Mouse (Mus musculus) spleen, postnatal 10 days (tissue): ENCODE measurements around the gene Gpr135.
"Not testable (repeated sequence)": the region's sequence is repeated elsewhere in the genome, so short reads cannot be mapped to it uniquely, and the experiment has no call there.

ENCODE experiments used
- DNase-seq, 2 experiments: peaks; one replicate each; pipeline ENCODE4 v3.0.0; 2021 to 2022; ENCODE audit warnings: low spot score in 2 of 2

The Gpr135 gene

GRCm38 (mm10) chr12:72053303-72053702, 17.6 kb downstream of the Gpr135 start:
- DNase-seq: no peak

DNA sequence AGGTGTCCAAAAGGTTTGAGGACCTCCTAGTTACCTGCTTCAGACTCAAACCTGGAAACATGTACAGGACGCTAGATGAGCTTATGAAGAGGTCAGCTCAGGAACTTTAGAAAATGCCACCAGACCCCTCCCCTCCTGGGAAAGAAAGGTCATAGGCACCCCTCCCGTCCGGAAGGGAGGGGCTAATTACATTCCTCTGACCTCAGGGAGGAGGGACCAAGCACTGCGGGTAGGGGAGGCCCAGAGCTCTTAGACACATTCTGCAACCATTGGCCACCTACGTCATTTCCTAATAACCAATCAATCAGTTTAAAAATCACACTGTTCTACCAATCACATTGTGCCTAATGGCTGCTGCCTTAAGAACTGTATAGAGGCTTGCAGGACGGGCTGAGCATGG, 18.4 kb downstream of the Gpr135 start:
- DNase-seq: no peak

- no peak for DNase-seq
Observed at GRCm38 (mm10) chr12:72050821-72051220, 20.1 kb downstream of the Gpr135 start.

DNA sequence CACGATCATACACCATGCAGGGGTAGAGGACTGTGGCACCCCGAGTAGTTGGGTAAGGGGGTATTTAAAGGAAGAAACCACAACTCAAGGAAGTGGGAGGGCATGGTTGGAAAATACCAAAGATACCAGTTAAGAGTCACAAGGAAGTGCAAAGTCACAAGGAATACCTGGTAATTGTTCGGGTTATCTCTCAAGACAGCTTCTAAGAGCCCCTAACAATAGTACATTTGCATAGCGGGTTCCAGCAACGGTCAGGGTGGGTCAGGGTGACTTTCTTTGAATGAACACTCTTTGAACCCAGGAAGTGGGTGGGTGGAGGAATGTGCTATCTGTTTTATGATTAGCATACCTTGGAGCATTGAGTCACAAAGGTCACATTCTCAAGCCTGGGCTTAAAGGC, 20.8 kb downstream of the Gpr135 start:
- not testable (repeated sequence) for DNase-seq

- DNase-seq: no peak
Observed at GRCm38 (mm10) chr12:72047513-72047912, 23.4 kb downstream of the Gpr135 start.

DNA sequence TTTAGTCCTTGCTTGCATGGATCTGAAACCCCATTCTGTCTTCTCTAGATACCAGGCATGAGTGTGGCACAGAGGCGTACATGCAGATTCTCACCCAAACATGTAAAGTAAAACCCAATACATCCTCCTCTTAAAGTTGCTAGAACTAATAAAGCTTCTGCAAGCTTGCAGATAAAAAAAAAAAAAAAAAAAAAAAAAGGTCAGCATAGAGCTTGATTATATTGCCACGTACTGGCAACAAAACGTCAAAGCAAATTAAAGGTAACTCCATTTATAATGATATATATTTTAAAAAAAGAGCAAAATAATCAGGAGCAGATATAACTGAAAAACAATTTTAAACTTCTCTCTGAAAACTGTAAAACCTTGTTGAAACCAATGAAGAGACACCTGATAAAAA, 29.7 kb downstream of the Gpr135 start:
- no peak for DNase-seq

GRCm38 (mm10) chr12:72039501-72039900, 31.4 kb downstream of the Gpr135 start:
- no peak for DNase-seq

- no peak for DNase-seq
Observed at GRCm38 (mm10) chr12:72038866-72039265, 32.1 kb downstream of the Gpr135 start.

GRCm38 (mm10) chr12:72037049-72037448, 33.9 kb downstream of the Gpr135 start:
- no peak for DNase-seq

DNA sequence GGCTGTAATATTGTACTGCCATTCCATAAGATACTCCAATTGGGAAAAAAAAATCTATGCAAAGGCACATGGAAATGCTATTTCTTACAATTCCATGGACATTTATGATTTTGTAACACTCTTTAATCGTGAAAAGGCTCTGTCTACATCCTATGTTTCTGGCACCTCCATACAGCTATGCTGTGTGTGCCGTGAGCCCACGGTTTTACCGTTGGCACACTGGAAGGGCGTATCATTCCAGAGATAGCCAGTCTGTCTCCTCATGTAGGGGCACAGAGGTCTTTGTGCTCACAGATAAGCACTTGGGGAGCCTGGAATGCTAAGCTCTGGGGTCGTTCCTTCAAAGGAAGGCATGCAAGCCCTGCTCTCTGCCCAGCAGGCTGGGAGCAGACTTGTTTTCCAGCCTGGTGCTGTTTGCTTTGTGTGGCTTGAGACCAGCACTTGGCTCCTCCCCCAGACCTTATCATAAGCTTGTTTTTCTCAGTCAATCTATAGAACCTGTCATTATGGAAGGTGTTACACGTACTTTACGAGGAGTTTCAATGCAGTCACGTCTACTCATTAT, 34.7 kb downstream of the Gpr135 start:
- DNase-seq: no peak

DNA sequence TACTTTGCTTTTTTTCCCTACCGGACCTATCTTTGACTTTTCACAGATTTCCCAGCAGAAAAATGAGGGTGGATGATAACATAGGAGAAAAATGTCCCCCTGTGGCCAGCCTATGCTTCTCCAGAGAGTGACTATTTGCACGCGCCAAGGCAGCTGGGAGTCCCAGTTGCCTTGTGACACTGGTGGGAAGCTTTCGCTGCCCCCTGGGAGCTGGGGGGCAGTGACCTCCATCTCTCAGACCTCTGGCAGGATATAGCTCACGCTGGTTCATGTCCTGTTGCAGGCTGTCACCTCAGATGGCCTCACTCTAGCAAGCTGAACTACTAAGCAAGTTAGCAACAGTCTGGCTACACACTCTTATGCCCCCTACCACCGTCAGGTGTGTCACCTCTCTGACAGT, 39.1 kb downstream of the Gpr135 start:
- no peak for DNase-seq

DNA sequence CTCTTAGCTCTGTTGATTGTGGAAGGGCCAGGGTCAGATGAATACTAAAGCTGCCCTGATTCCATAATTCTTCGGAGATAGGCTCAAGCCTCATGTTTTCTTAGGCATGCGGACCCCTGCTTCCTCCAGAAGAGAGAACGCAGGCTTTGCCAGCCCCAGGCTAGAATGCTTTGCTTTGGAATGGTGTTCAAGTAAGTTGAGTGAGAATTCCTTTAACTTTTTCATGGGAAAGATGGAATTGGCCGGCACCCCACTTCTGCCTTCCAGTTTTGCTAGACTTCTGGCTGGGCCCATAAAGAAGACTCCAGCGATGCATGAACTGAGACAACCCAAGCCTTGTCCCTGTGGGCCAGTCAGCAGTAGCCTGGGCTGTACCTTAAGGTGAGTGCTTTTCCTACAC, 39.8 kb downstream of the Gpr135 start:
- DNase-seq: no peak

GRCm38 (mm10) chr12:72025275-72025795, 45.6 kb downstream of the Gpr135 start:
- DNase-seq: no peak

DNA sequence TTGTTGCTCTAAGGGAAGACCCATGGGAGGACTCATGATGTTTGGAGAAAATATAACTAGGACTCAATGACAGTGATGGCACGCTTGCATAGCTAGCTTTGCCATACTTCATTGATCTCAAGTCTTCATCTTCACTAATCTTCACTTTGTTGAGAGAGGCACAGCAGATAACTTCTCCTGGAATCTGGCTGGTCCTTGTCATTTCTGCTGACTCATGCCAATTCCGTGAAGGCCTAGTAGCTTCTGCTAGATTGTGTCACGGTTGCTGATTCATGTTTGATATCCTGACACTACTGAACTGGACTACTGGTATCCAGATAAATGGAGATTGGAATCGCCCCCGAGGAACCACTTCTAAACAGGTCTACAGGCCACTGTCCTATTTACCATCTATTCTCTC, 47.4 kb downstream of the Gpr135 start:
- no peak for DNase-seq

DNA sequence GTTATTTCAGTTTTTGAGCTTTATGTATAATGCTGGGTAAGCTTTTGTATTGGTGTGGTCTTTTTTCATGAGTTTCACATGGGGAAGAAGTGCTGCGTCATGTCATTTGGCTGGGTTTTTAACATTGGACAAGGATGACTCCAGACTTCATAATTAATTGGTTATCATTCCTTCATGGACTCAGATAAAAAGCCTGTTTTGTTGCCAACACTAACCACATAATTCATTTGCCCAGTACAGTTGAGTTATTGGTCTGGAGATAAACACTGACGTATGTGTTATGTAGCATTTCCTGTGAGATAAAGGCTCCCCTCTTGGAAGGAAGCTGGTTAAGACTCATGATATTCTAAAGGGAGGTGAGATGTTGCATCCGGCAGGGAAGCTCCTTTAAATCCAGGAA, 48.1 kb downstream of the Gpr135 start:
- no peak for DNase-seq

- no peak for DNase-seq
Observed at GRCm38 (mm10) chr12:72021543-72021942, 49.4 kb downstream of the Gpr135 start.

DNA sequence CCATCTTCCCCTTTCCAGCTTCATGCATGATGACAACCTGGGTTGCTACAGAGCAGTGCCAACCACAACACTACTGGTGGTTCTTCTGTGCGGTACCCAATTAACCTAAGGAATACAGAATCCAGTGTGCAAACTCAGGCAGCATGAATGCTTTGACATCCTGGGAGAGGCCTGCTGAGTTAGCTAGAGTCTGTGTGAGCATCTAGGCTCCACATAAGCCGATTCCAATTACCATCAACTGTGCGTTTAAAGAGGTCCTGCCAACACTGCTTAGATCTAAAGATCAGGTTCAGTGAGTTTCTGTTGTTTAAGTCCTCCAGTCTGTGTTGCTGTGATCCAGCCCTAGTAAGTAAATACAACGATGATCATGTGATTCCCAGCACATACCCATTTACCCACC, 50.6 kb downstream of the Gpr135 start:
- DNase-seq: no peak
